Mouse (Mus musculus) myocyte (in vitro differentiated cells): ENCODE results near the gene AW146154. TPM values are rescaled to one million over a fixed set of nuclear protein-coding genes. Genes with fewer than 3 reads are reported as not detected.
"Not testable (repeated sequence)": the region's sequence is repeated elsewhere in the genome, so short reads cannot be mapped to it uniquely, and the experiment has no call there.

Experiments used
- H3K27me3 ChIP-seq: one replicate; pipeline ENCODE4 v1.6.1; 2011; ENCODE audit not compliant: control insufficient read depth, insufficient read depth, insufficient read length
- H3K36me3 ChIP-seq: one replicate; pipeline ENCODE4 v1.6.1; 2011; ENCODE audit not compliant: control insufficient read depth, insufficient read depth
- H3K4me2 ChIP-seq: one replicate; pipeline ENCODE4 v1.6.1; 2011; ENCODE audit warnings: low read depth, control low read depth
- H3K4me3 ChIP-seq: one replicate; pipeline ENCODE4 v1.5.1; 2011; ENCODE audit warnings: mild to moderate bottlenecking, control low read depth, moderate library complexity
- H3K79me2 ChIP-seq: one replicate; pipeline ENCODE4 v1.6.1; 2011; ENCODE audit not compliant: control insufficient read depth, insufficient read depth
- H3ac ChIP-seq: one replicate; pipeline ENCODE4 v1.6.1; 2011; ENCODE audit not compliant: control insufficient read depth, insufficient read length
- CEBPB ChIP-seq: IDR thresholded peaks from 2 replicates; pipeline ENCODE4 v1.6.1; 2011; ENCODE audit warnings: mild to moderate bottlenecking, moderate library complexity; ENCODE audit not compliant: poor library complexity, insufficient read depth, severe bottlenecking
- E2F4 ChIP-seq: IDR thresholded peaks from one replicate; pipeline ENCODE4 v1.6.1; 2011; ENCODE audit warnings: mild to moderate bottlenecking, control low read depth, moderate library complexity; ENCODE audit not compliant: insufficient read depth
- MAX ChIP-seq: IDR thresholded peaks from one replicate; pipeline ENCODE4 v1.6.1; 2011; ENCODE audit warnings: low read depth, mild to moderate bottlenecking, control low read depth
- MYOD1 ChIP-seq, 3 experiments: IDR thresholded peaks; one replicate each; pipeline ENCODE4 v1.6.1; 2011; ENCODE audit warnings: control low read depth in 2 of 3, low read depth in 2 of 3, mild to moderate bottlenecking in 2 of 3, moderate library complexity in 1 of 3; ENCODE audit not compliant: insufficient read length in 2 of 3, control insufficient read depth in 1 of 3
- MYOG ChIP-seq, 3 experiments: IDR thresholded peaks; one replicate each; pipeline ENCODE4 v1.6.1; 2011; ENCODE audit warnings: control low read depth in 2 of 3, low read depth in 2 of 3, mild to moderate bottlenecking in 2 of 3; ENCODE audit not compliant: insufficient read length in 2 of 3, control insufficient read depth in 1 of 3, insufficient read depth in 1 of 3
- POLR2A ChIP-seq: IDR thresholded peaks from one replicate; pipeline ENCODE4 v1.6.1; 2011; ENCODE audit warnings: low read depth, mild to moderate bottlenecking, control low read depth, moderate library complexity; ENCODE audit not compliant: insufficient read length
- POLR2AphosphoS2 ChIP-seq: IDR thresholded peaks from one replicate; pipeline ENCODE4 v1.6.1; 2011; ENCODE audit warnings: low read depth, control low read depth; ENCODE audit not compliant: insufficient read length
- REST ChIP-seq: IDR thresholded peaks from one replicate; pipeline ENCODE4 v1.6.1; 2011; ENCODE audit warnings: mild to moderate bottlenecking, control low read depth, moderate library complexity; ENCODE audit not compliant: insufficient read depth, insufficient read length
- SRF ChIP-seq: IDR thresholded peaks from one replicate; pipeline ENCODE4 v1.6.1; 2011; ENCODE audit warnings: low read depth; ENCODE audit not compliant: control insufficient read depth, insufficient read length
- TCF12 ChIP-seq: IDR thresholded peaks from one replicate; pipeline ENCODE4 v1.6.1; 2011; ENCODE audit warnings: mild to moderate bottlenecking, control low read depth; ENCODE audit not compliant: poor library complexity, insufficient read depth, severe bottlenecking
- TCF3 ChIP-seq: IDR thresholded peaks from one replicate; pipeline ENCODE4 v1.6.1; 2011; ENCODE audit warnings: low read depth, control low read depth; ENCODE audit not compliant: insufficient read length
- USF1 ChIP-seq: IDR thresholded peaks from one replicate; pipeline ENCODE4 v1.6.1; 2011; ENCODE audit warnings: low read depth, mild to moderate bottlenecking, control low read depth, moderate library complexity
- polyA plus RNA-seq: library from polyadenylated mRNA; unstranded; fragments of >200 nt; fragmentation: generic; extraction: Trizol; gene quantifications from one replicate; pipeline ENCODE4 v1.2.1, GENCODE M21; 2012; ENCODE audit warnings: missing spikeins

AW146154 gene
- polyA plus RNA-seq, 1 experiment, result 0.59 TPM

DNA sequence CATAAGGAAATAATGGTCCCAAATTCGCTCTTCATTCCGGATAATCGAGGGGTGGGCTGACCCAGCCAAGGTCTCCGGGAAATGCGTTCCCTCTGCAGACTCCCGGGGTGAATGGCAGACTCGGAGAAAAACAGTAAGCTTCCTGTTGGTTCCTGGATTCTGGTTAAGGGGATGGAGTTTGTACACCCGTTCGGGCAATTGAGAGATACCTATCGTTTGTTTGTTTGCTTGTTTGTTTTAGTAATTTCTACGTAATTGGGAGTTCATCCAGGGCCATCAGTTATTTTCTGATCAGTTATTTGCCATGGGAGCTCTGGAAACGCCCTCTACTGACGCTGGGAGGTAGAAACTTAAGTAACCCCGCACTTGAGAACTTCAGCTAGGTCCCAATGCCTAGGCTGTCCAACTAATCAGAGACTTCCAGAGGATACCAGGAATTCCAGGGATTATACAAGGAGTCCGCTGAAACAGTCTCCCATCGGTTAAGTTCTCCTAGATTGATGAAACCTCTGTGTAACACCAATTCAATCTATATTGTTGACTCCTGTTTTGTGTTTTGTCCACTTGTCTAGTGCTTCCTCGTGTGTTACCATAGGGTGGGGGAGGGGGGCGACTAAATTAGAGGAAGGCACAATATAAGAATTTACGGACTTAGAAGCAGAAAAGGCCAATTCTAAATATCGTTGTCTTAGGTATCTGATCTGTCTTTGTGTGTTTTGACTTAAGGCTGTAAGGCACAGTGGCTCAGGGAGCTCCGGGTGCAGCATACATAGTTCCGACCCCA lies 653 bp upstream of the AW146154 start:
- H3K4me3 ChIP-seq, result peak overlapping the region; percentile 48
- no peak for TF ChIP-seq SRF
- no peak for TF ChIP-seq TCF12
- TF ChIP-seq REST, result no peak
- TF ChIP-seq E2F4, result no peak
- TF ChIP-seq CEBPB, result no peak
- no peak for TF ChIP-seq USF1
- no peak for TF ChIP-seq POLR2A
- no peak for TF ChIP-seq POLR2AphosphoS2
- TF ChIP-seq MYOD1 (IDR thresholded peaks at IDR 0.05; ENCODE audit: control insufficient read depth in 1 of 3, insufficient read length in 2 of 3, low read depth in 2 of 3), result no peak
- TF ChIP-seq MYOG (IDR thresholded peaks at IDR 0.05; ENCODE audit: control insufficient read depth in 1 of 3, insufficient read depth in 1 of 3, insufficient read length in 2 of 3, low read depth in 2 of 3), result no peak
- no peak for TF ChIP-seq TCF3
- no peak for TF ChIP-seq MAX

DNA sequence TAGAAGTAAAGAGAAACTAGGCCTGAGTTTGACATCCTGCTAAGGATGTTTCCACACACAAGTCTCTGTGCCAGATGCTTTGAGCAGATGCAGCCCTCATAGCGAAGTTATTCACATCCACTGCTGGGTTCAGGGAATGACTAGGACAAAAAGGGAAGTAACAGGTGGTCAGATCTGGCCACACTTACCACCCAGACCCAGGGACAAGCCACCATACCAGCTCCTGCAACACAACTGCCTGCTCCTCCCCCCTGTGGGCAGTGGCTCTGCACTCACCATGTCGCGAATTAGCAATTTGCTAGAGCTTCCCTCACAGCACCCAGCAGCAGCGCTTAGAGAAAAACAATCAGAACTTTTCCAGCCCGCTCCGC lies 687 bp downstream of the AW146154 start:
- H3K27me3 ChIP-seq, H3K36me3 ChIP-seq, H3ac ChIP-seq, H3K79me2 ChIP-seq: not testable (repeated sequence)
- TF ChIP-seq MYOD1 (IDR thresholded peaks at IDR 0.05; ENCODE audit: control insufficient read depth in 1 of 3, insufficient read length in 2 of 3, low read depth in 2 of 3), result peak in 2 of 3 experiments; percentile 25 to 27
- H3K4me3 ChIP-seq, result peak overlapping the region; percentile 48
- H3K4me2 ChIP-seq, result peak overlapping the region; percentile 90

More for the DNA sequence above, 653 bp upstream of the AW146154 start:
- H3K4me2 ChIP-seq, result peak overlapping the region; percentile 90
- no peaks in the 10 kb centered on the region for H3K36me3 ChIP-seq
- H3K79me2 ChIP-seq, result no peaks in the 10 kb centered on the region
- H3K27me3 ChIP-seq, result no peaks in the 10 kb centered on the region
- no peak overlapping the region for H3ac ChIP-seq

DNA sequence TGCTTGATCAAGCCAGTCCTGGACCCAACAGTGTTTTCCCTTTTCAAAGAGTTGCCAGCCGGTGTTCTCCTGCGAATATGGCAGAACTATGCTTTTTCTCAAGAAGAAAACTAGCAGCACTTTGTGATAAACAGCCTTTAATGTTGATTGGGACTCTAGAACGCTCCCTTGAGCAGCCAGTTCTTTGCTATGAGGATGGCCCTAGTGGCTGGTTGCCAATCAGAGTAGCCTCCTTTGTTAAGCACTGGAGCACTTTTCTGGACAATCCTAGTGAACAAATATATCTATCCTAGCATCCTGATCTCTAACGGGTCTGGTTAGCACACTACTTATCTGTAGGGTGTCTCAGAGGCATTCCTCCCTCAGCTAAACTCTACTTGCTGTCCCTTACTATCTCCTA lies 1.2 kb downstream of the AW146154 start:
- H3K4me2 ChIP-seq, result peak overlapping the region; percentile 90
- H3ac ChIP-seq, H3K36me3 ChIP-seq, H3K27me3 ChIP-seq, H3K79me2 ChIP-seq: not testable (repeated sequence)
- peak overlapping the region; percentile 48 for H3K4me3 ChIP-seq

DNA sequence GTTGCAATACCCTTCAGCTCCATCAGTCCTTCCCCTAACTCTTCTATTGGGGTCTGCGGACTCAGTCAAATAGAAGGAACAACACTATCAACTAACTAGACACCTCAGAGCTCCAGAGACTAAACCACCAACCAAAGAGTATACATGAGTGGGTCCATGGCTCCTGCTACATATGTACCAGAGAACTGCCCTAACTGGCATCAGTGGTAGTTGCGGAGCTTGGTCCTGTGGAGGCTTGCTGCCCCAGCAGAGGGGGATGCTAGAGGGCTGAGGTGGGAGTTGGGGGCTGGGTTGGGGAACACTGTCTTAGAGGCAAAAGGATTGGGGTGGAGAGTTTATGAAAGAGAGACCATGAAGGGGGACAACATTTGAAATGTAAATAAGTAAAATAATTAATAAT lies 1.8 kb downstream of the AW146154 start:
- no peaks in the 10 kb centered on the region for H3K36me3 ChIP-seq
- TF ChIP-seq TCF3 (no peak), USF1 (no peak), REST (no peak), POLR2A (no peak), E2F4 (no peak), MAX (no peak), POLR2AphosphoS2 (no peak), MYOD1 (IDR thresholded peaks at IDR 0.05; ENCODE audit: control insufficient read depth in 1 of 3, insufficient read length in 2 of 3, low read depth in 2 of 3) (no peak)
- no peak overlapping the region for H3K4me3 ChIP-seq
- H3ac ChIP-seq, result no peak overlapping the region
- H3K27me3 ChIP-seq, result no peaks in the 10 kb centered on the region
- H3K79me2 ChIP-seq, result no peaks in the 10 kb centered on the region
- H3K4me2 ChIP-seq, result no peak overlapping the region

DNA sequence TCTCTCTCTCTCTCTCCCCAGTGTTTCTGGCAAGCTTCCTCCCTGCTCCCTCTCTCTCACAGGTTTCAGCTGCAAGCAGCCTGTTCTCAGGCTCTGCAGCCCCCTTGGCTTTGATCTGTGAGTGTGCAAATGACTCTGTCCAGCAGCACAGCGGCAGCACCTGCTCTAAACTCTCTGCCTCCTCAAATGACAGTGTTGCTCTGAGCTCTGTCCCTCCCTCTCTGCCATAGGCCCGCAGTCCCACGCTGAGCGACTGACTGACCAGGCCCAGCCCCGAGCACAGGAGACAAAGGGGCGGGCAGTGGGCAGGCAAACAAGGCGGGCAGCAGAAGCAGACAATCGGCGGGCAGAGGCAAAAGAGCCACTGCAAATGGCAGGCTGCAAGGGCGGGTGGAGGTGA lies 47.8 kb downstream of the AW146154 start:
- Histone ChIP-seq H3K4me2 (no peak overlapping the region), H3K27me3 (no peaks in the 10 kb centered on the region)
- TF ChIP-seq SRF (no peak), POLR2A (no peak), TCF12 (no peak), E2F4 (no peak), MYOD1 (IDR thresholded peaks at IDR 0.05; ENCODE audit: control insufficient read depth in 1 of 3, insufficient read length in 2 of 3, low read depth in 2 of 3) (no peak), USF1 (no peak), CEBPB (no peak), REST (no peak), MAX (no peak), MYOG (IDR thresholded peaks at IDR 0.05; ENCODE audit: control insufficient read depth in 1 of 3, insufficient read depth in 1 of 3, insufficient read length in 2 of 3, low read depth in 2 of 3) (no peak), POLR2AphosphoS2 (no peak), TCF3 (no peak)

DNA sequence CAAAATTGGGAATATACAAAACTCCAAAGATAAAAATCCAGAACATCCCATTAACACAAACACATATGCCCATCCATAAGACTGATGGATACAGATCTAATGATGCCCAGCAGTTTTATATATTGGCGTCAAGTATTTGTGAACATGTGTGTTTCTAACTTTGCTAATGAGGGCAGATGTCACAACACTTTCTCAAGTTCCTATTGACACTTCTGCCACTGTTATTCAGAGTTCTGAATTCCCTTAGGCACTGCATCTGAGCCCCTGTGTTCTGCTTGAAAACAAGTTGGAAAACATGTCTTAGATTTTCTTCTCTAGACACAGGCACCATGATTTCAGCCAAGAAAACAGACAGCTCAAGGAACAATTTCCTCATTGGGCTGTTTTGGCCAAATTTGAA lies 51.1 kb downstream of the AW146154 start, which contains the start of gene Vmn2r57:
Gene Vmn2r57 (minus strand): TSS at position 101 of the 400 bp plus-strand sequence.
- H3K4me3 ChIP-seq, result not testable (repeated sequence)

More for the DNA sequence above, 47.8 kb downstream of the AW146154 start:
- H3K4me3 ChIP-seq, result no peak overlapping the region
- H3K79me2 ChIP-seq, result no peaks in the 10 kb centered on the region
- no peaks in the 10 kb centered on the region for H3K36me3 ChIP-seq
- no peak overlapping the region for H3ac ChIP-seq

More for the DNA sequence above, 51.1 kb downstream of the AW146154 start, which contains the start of gene Vmn2r57:
- H3K36me3 ChIP-seq, H3ac ChIP-seq, H3K4me2 ChIP-seq, H3K79me2 ChIP-seq, H3K27me3 ChIP-seq: not testable (repeated sequence)
